Mouse (Mus musculus): ENCODE results near the gene Entpd5. TPM values are rescaled to one million over a fixed set of nuclear protein-coding genes. Genes with fewer than 3 reads are reported as not detected.
A peak's percentile ranks its signal among the peaks of the same experiment; 100 is the strongest.

The Entpd5 gene
- total RNA-seq, 1 experiment, result 6.9 TPM

- H3K4me3 ChIP-seq (ENCODE audit: insufficient read depth in 1 of 2, low read depth in 1 of 2, low read length in 2 of 2, poor library complexity in 1 of 2, severe bottlenecking in 1 of 2), result no peak overlapping the region
- DNase-seq (ENCODE audit: low read depth, low spot score), result no peak
- H3K9me3 ChIP-seq (ENCODE audit: control insufficient read depth, insufficient read depth, low read depth, low read length), result no peaks in the 10 kb centered on the region
- in situ Hi-C loops (cut with MboI; ENCODE audit: low sequenced_read_pairs in 2 of 2, unreplicated experiment in 2 of 2), result no loop called here
- no peaks in the 10 kb centered on the region; a peak in 1 of 4 replicates for H3K4me1 ChIP-seq (ENCODE audit: control insufficient read depth in 2 of 2, insufficient read depth in 2 of 2, low read length in 2 of 2, poor library complexity in 1 of 2)
- no peaks in the 10 kb centered on the region for H3K36me3 ChIP-seq (ENCODE audit: control insufficient read depth, insufficient read depth, low read length, poor library complexity, severe bottlenecking)
- no peak overlapping the region for H3K9ac ChIP-seq (ENCODE audit: insufficient read depth, low read depth, low read length, poor library complexity, severe bottlenecking)
- no peak for TF ChIP-seq ZNF384 (IDR thresholded peaks at IDR 0.05; ENCODE audit: low read depth, low read length)
- TF ChIP-seq MAFK (IDR thresholded peaks at IDR 0.05; ENCODE audit: insufficient read depth, low read depth, low read length), result no peak
- TF ChIP-seq HCFC1 (IDR thresholded peaks at IDR 0.05; ENCODE audit: borderline replicate concordance, insufficient read depth, low read length), result no peak
- TF ChIP-seq ZC3H11A (IDR thresholded peaks at IDR 0.05; ENCODE audit: borderline replicate concordance, low read depth, low read length), result no peak
- TF ChIP-seq CHD2 (IDR thresholded peaks at IDR 0.05; ENCODE audit: low read depth, low read length), result no peak
- 0 out of 2 replicates have a peak overlapping the region, but pooled peaks have one; percentile 12 for H3K27ac ChIP-seq (ENCODE audit: insufficient read depth, low read depth, low read length, poor library complexity, severe bottlenecking)
Measured at GRCm38 (mm10) chr12:84402923-84403322, 5.9 kb downstream of the Entpd5 start.

GRCm38 (mm10) chr12:84400653-84401052, 8.2 kb downstream of the Entpd5 start:
- in situ Hi-C loops (cut with MboI; ENCODE audit: low sequenced_read_pairs in 2 of 2, unreplicated experiment in 2 of 2), result no loop called here

DNA sequence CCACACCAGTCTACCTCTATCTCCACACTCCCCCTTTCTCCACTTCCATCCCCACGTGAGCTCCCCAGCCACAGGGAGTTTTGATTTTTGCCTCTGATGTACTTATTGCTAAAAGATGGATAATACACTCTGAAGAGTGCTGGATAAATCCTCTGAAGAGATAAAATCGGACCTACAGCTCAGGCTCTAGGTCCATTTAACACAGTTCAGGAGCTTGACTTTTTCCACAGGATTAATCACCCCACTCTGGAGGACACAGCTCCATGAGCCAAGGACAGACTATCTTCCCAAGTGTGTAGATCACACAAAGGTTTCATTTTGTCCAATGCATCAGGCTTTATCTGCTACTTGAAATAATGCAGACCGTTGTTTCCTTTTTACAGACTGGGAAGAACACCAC, 8.8 kb downstream of the Entpd5 start:
- in situ Hi-C loops (cut with MboI; ENCODE audit: low sequenced_read_pairs in 2 of 2, unreplicated experiment in 2 of 2), result no loop called here
- DNase-seq (ENCODE audit: low read depth, low spot score), result no peak
- TF ChIP-seq ZNF384 (IDR thresholded peaks at IDR 0.05; ENCODE audit: low read depth, low read length) (no peak), MAFK (IDR thresholded peaks at IDR 0.05; ENCODE audit: insufficient read depth, low read depth, low read length) (no peak), ZC3H11A (IDR thresholded peaks at IDR 0.05; ENCODE audit: borderline replicate concordance, low read depth, low read length) (no peak), CHD2 (IDR thresholded peaks at IDR 0.05; ENCODE audit: low read depth, low read length) (no peak)

More at GRCm38 (mm10) chr12:84400653-84401052, 8.2 kb downstream of the Entpd5 start:
- Histone ChIP-seq H3K4me3 (ENCODE audit: insufficient read depth in 1 of 2, low read depth in 1 of 2, low read length in 2 of 2, poor library complexity in 1 of 2, severe bottlenecking in 1 of 2) (no peak overlapping the region), H3K36me3 (ENCODE audit: control insufficient read depth, insufficient read depth, low read length, poor library complexity, severe bottlenecking) (no peaks in the 10 kb centered on the region), H3K4me1 (ENCODE audit: control insufficient read depth in 2 of 2, insufficient read depth in 2 of 2, low read length in 2 of 2, poor library complexity in 1 of 2) (peaks cover 0 to under 1% of the 10 kb centered on the region in 2 experiments; a peak in 1 of 4 replicates), H3K27ac (ENCODE audit: insufficient read depth, low read depth, low read length, poor library complexity, severe bottlenecking) (no peak overlapping the region), H3K9me3 (ENCODE audit: control insufficient read depth, insufficient read depth, low read depth, low read length) (no peaks in the 10 kb centered on the region), H3K9ac (ENCODE audit: insufficient read depth, low read depth, low read length, poor library complexity, severe bottlenecking) (no peak overlapping the region)
- DNase-seq (ENCODE audit: low read depth, low spot score), result no peak
- TF ChIP-seq MAFK (IDR thresholded peaks at IDR 0.05; ENCODE audit: insufficient read depth, low read depth, low read length) (no peak), ZC3H11A (IDR thresholded peaks at IDR 0.05; ENCODE audit: borderline replicate concordance, low read depth, low read length) (no peak), ZNF384 (IDR thresholded peaks at IDR 0.05; ENCODE audit: low read depth, low read length) (no peak), HCFC1 (IDR thresholded peaks at IDR 0.05; ENCODE audit: borderline replicate concordance, insufficient read depth, low read length) (no peak), CHD2 (IDR thresholded peaks at IDR 0.05; ENCODE audit: low read depth, low read length) (no peak)

DNA sequence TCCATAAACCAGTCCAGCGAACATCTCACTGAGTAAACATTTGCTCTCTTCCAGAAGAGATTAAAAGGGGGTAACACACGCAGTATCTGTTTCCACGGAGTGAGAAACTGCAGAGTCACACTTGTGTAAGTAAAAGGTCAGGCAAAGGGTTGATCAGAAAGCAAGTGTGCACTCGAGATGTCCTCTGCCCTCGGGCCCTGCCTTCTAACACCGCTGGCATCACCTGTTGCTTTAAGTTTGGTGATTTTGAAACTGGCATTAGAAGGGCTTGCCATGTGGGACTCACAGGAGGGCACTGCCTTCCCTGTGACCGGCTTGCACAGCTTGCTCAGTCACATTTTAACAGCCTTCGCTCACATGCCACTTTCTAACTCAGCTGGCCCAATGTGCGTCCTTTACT, 9.2 kb downstream of the Entpd5 start:
- Histone ChIP-seq H3K9me3 (ENCODE audit: control insufficient read depth, insufficient read depth, low read depth, low read length) (no peaks in the 10 kb centered on the region), H3K36me3 (ENCODE audit: control insufficient read depth, insufficient read depth, low read length, poor library complexity, severe bottlenecking) (no peaks in the 10 kb centered on the region), H3K4me1 (ENCODE audit: control insufficient read depth in 2 of 2, insufficient read depth in 2 of 2, low read length in 2 of 2, poor library complexity in 1 of 2) (peaks cover 0 to 2% of the 10 kb centered on the region in 2 experiments; a peak in 1 of 4 replicates), H3K4me3 (ENCODE audit: insufficient read depth in 1 of 2, low read depth in 1 of 2, low read length in 2 of 2, poor library complexity in 1 of 2, severe bottlenecking in 1 of 2) (no peak overlapping the region), H3K27ac (ENCODE audit: insufficient read depth, low read depth, low read length, poor library complexity, severe bottlenecking) (no peak overlapping the region), H3K9ac (ENCODE audit: insufficient read depth, low read depth, low read length, poor library complexity, severe bottlenecking) (no peak overlapping the region)
- TF ChIP-seq MAFK (IDR thresholded peaks at IDR 0.05; ENCODE audit: insufficient read depth, low read depth, low read length) (no peak), CHD2 (IDR thresholded peaks at IDR 0.05; ENCODE audit: low read depth, low read length) (no peak), ZNF384 (IDR thresholded peaks at IDR 0.05; ENCODE audit: low read depth, low read length) (no peak), HCFC1 (IDR thresholded peaks at IDR 0.05; ENCODE audit: borderline replicate concordance, insufficient read depth, low read length) (no peak), ZC3H11A (IDR thresholded peaks at IDR 0.05; ENCODE audit: borderline replicate concordance, low read depth, low read length) (no peak)
- no peak for DNase-seq (ENCODE audit: low read depth, low spot score)
- in situ Hi-C loops (cut with MboI; ENCODE audit: low sequenced_read_pairs in 2 of 2, unreplicated experiment in 2 of 2), result no loop called here

More for the DNA sequence above, 8.8 kb downstream of the Entpd5 start:
- Histone ChIP-seq H3K27ac (ENCODE audit: insufficient read depth, low read depth, low read length, poor library complexity, severe bottlenecking) (no peak overlapping the region), H3K9me3 (ENCODE audit: control insufficient read depth, insufficient read depth, low read depth, low read length) (no peaks in the 10 kb centered on the region), H3K4me3 (ENCODE audit: insufficient read depth in 1 of 2, low read depth in 1 of 2, low read length in 2 of 2, poor library complexity in 1 of 2, severe bottlenecking in 1 of 2) (no peak overlapping the region), H3K9ac (ENCODE audit: insufficient read depth, low read depth, low read length, poor library complexity, severe bottlenecking) (no peak overlapping the region), H3K36me3 (ENCODE audit: control insufficient read depth, insufficient read depth, low read length, poor library complexity, severe bottlenecking) (no peaks in the 10 kb centered on the region), H3K4me1 (ENCODE audit: control insufficient read depth in 2 of 2, insufficient read depth in 2 of 2, low read length in 2 of 2, poor library complexity in 1 of 2) (peaks cover 0 to 2% of the 10 kb centered on the region in 2 experiments; a peak in 1 of 4 replicates)

Measured in ES-E14 (cell line).